Mouse (Mus musculus): Measurements from ENCODE around the gene Chmp6. TPM values are rescaled to one million over a fixed set of nuclear protein-coding genes. Genes with fewer than 3 reads are reported as not detected.

The Chmp6 gene
- total and polyA plus RNA-seq, 2 experiments from 2014 or later: 115 to 117 TPM

GRCm38 (mm10) chr11:119894634-119895033 lies 18.6 kb upstream of the Chmp6 start:
- Histone ChIP-seq H3K9ac (replicated peaks; ENCODE audit: low read length) (no peak overlapping the region), H3K9me3 (ENCODE audit: low read length) (no peaks in the 10 kb centered on the region), H3K4me3 (ENCODE audit: low read length) (no peak overlapping the region), H3K4me1 (ENCODE audit: insufficient read depth, low read length) (no peaks in the 10 kb centered on the region), H3K4me2 (ENCODE audit: low read depth, low read length) (no peak overlapping the region), H3K27me3 (ENCODE audit: insufficient read depth, low read length) (no peaks in the 10 kb centered on the region), H3K27ac (no peak overlapping the region), H3K36me3 (ENCODE audit: insufficient read depth, low read length) (peaks cover 28% of the 10 kb centered on the region)
- ATAC-seq (no peak), DNase-seq (ENCODE audit: low spot score) (no peak)
- no peak for TF ChIP-seq CTCF (IDR thresholded peaks at IDR 0.05; ENCODE audit: low read depth)
- 66% methylated on average over 6 of the region's 6 CpGs for WGBS

GRCm38 (mm10) chr11:119897041-119897440 lies 16.2 kb upstream of the Chmp6 start:
- ATAC-seq (peak; percentile 69), DNase-seq (ENCODE audit: low spot score) (peak; percentile 65)

GRCm38 (mm10) chr11:119898976-119899375 lies 14.3 kb upstream of the Chmp6 start:
- TF ChIP-seq CTCF (IDR thresholded peaks at IDR 0.05; ENCODE audit: low read depth): no peak
- no peaks in the 10 kb centered on the region for H3K4me1 ChIP-seq (ENCODE audit: insufficient read depth, low read length)

More at GRCm38 (mm10) chr11:119897041-119897440, 16.2 kb upstream of the Chmp6 start:
- Histone ChIP-seq H3K9ac (replicated peaks; ENCODE audit: low read length) (no peak overlapping the region), H3K27ac (peak overlapping the region; percentile 62; the same call in 1 of the 2 replicates), H3K4me1 (ENCODE audit: insufficient read depth, low read length) (no peaks in the 10 kb centered on the region), H3K4me3 (ENCODE audit: low read length) (no peak overlapping the region), H3K4me2 (ENCODE audit: low read depth, low read length) (no peak overlapping the region), H3K9me3 (ENCODE audit: low read length) (no peaks in the 10 kb centered on the region), H3K27me3 (ENCODE audit: insufficient read depth, low read length) (no peaks in the 10 kb centered on the region), H3K36me3 (ENCODE audit: insufficient read depth, low read length) (peaks cover 9% of the 10 kb centered on the region)
- peak; percentile 40; the same call in 1 of the 2 replicates for TF ChIP-seq CTCF (IDR thresholded peaks at IDR 0.05; ENCODE audit: low read depth)
- WGBS: 60% methylated on average over 9 of the region's 9 CpGs

GRCm38 (mm10) chr11:119901174-119901573 lies 12.1 kb upstream of the Chmp6 start:
- no peaks in the 10 kb centered on the region for H3K9me3 ChIP-seq (ENCODE audit: low read length)
- no peak overlapping the region for H3K27ac ChIP-seq
- H3K4me2 ChIP-seq (ENCODE audit: low read depth, low read length): no peak overlapping the region
- no peak for TF ChIP-seq CTCF (IDR thresholded peaks at IDR 0.05; ENCODE audit: low read depth)
- H3K4me3 ChIP-seq (ENCODE audit: low read length): no peak overlapping the region
- WGBS: 84% methylated on average over 4 of the region's 4 CpGs
- DNase-seq (ENCODE audit: low spot score) (no peak), ATAC-seq (no peak)
- H3K9ac ChIP-seq (replicated peaks; ENCODE audit: low read length): no peak overlapping the region
- peaks cover 7% of the 10 kb centered on the region; the same call in 1 of the 2 replicates for H3K36me3 ChIP-seq (ENCODE audit: insufficient read depth, low read length)
- H3K4me1 ChIP-seq (ENCODE audit: insufficient read depth, low read length): no peaks in the 10 kb centered on the region
- H3K27me3 ChIP-seq (ENCODE audit: insufficient read depth, low read length): no peaks in the 10 kb centered on the region

More at GRCm38 (mm10) chr11:119898976-119899375, 14.3 kb upstream of the Chmp6 start:
- WGBS: 73% methylated on average over 11 of the region's 11 CpGs
- no peak for ATAC-seq
- Histone ChIP-seq H3K4me2 (ENCODE audit: low read depth, low read length) (no peak overlapping the region), H3K9me3 (ENCODE audit: low read length) (no peaks in the 10 kb centered on the region), H3K27me3 (ENCODE audit: insufficient read depth, low read length) (no peaks in the 10 kb centered on the region), H3K27ac (no peak overlapping the region), H3K36me3 (ENCODE audit: insufficient read depth, low read length) (peaks cover 7% of the 10 kb centered on the region; the same call in 1 of the 2 replicates), H3K9ac (replicated peaks; ENCODE audit: low read length) (0 out of 2 replicates have a peak overlapping the region, but pooled peaks have one; percentile 18), H3K4me3 (ENCODE audit: low read length) (no peak overlapping the region)
- DNase-seq (ENCODE audit: low spot score): no peak

GRCm38 (mm10) chr11:119902891-119903290 lies 10.3 kb upstream of the Chmp6 start:
- 67% methylated on average over 4 of the region's 4 CpGs for WGBS
- H3K27ac ChIP-seq: no peak overlapping the region
- no peak overlapping the region for H3K9ac ChIP-seq (replicated peaks; ENCODE audit: low read length)
- no peak for ATAC-seq
- no peaks in the 10 kb centered on the region for H3K27me3 ChIP-seq (ENCODE audit: insufficient read depth, low read length)
- no peaks in the 10 kb centered on the region for H3K9me3 ChIP-seq (ENCODE audit: low read length)
- no peak overlapping the region for H3K4me3 ChIP-seq (ENCODE audit: low read length)
- no peak for DNase-seq (ENCODE audit: low spot score)
- H3K4me1 ChIP-seq (ENCODE audit: insufficient read depth, low read length): no peaks in the 10 kb centered on the region
- H3K4me2 ChIP-seq (ENCODE audit: low read depth, low read length): no peak overlapping the region
- H3K36me3 ChIP-seq (ENCODE audit: insufficient read depth, low read length): no peaks in the 10 kb centered on the region; the same call in 1 of the 2 replicates
- no peak for TF ChIP-seq CTCF (IDR thresholded peaks at IDR 0.05; ENCODE audit: low read depth)

GRCm38 (mm10) chr11:119904621-119905286 lies 8.5 kb upstream of the Chmp6 start:
- H3K4me1 ChIP-seq (ENCODE audit: insufficient read depth, low read length): no peaks in the 10 kb centered on the region
- no peak overlapping the region for H3K9ac ChIP-seq (replicated peaks; ENCODE audit: low read length)
- no peaks in the 10 kb centered on the region for H3K9me3 ChIP-seq (ENCODE audit: low read length)
- no peak overlapping the region for H3K27ac ChIP-seq
- H3K4me2 ChIP-seq (ENCODE audit: low read depth, low read length): no peak overlapping the region
- no peak overlapping the region for H3K4me3 ChIP-seq (ENCODE audit: low read length)
- DNase-seq (ENCODE audit: low spot score): peak; percentile 85
- no peaks in the 10 kb centered on the region for H3K27me3 ChIP-seq (ENCODE audit: insufficient read depth, low read length)
- H3K36me3 ChIP-seq (ENCODE audit: insufficient read depth, low read length): no peaks in the 10 kb centered on the region
- peak; percentile 99 for TF ChIP-seq CTCF (IDR thresholded peaks at IDR 0.05; ENCODE audit: low read depth)
- peak; percentile 74 for ATAC-seq
- 33% methylated on average over 5 of the region's 5 CpGs for WGBS

GRCm38 (mm10) chr11:119905794-119906193 lies 7.4 kb upstream of the Chmp6 start:
- Histone ChIP-seq H3K36me3 (ENCODE audit: insufficient read depth, low read length) (no peaks in the 10 kb centered on the region), H3K9me3 (ENCODE audit: low read length) (no peaks in the 10 kb centered on the region), H3K4me1 (ENCODE audit: insufficient read depth, low read length) (no peaks in the 10 kb centered on the region), H3K27ac (no peak overlapping the region), H3K4me2 (ENCODE audit: low read depth, low read length) (no peak overlapping the region), H3K9ac (replicated peaks; ENCODE audit: low read length) (no peak overlapping the region), H3K4me3 (ENCODE audit: low read length) (no peak overlapping the region), H3K27me3 (ENCODE audit: insufficient read depth, low read length) (no peaks in the 10 kb centered on the region)
- TF ChIP-seq CTCF (IDR thresholded peaks at IDR 0.05; ENCODE audit: low read depth): no peak
- 75% methylated on average over 5 of the region's 5 CpGs for WGBS
- ATAC-seq (no peak), DNase-seq (ENCODE audit: low spot score) (no peak)

All from hindbrain, postnatal 0 days (tissue).